Comparison of ENCODE assay signal across 7 mouse cellular contexts in genomic region chr15:9070912-9071555, GRCm38 (mm10). TPM values are rescaled to one million over a fixed set of nuclear protein-coding genes. Genes with fewer than 3 reads are reported as not detected.
DNase-seq lines count a peak whose midpoint lies in the region; ATAC-seq lines count a peak whose summit lies in the region.

TSS of gene Nadk2 (plus strand) at chr15:9071260.

- no peaks in the 10 kb centered on the region for H3K9me3 ChIP-seq in embryonic facial prominence, embryonic 12.5 days
- no peaks in the 10 kb centered on the region for H3K9me3 ChIP-seq in limb, embryonic 11.5 days (ENCODE audit: control insufficient read depth, low read length)
- no peaks in the 10 kb centered on the region for H3K9me3 ChIP-seq in midbrain, embryonic 14.5 days (ENCODE audit: control insufficient read depth, low read length)

- ATAC-seq in embryonic facial prominence, embryonic 12.5 days (ENCODE audit: insufficient number of reproducible peaks, insufficient read depth, low FRiP score, low TSS enrichment): peak; percentile 99
- peak; percentile 100 for ATAC-seq in limb, embryonic 11.5 days (ENCODE audit: insufficient number of reproducible peaks, low FRiP score, low TSS enrichment, low read depth)
- ATAC-seq in midbrain, embryonic 14.5 days (ENCODE audit: low FRiP score, low TSS enrichment): peak; percentile 99

- H3K4me3 ChIP-seq in embryonic facial prominence, embryonic 12.5 days: peak within 1 kb of the TSS; percentile 90
- peak within 1 kb of the TSS; percentile 90 for H3K4me3 ChIP-seq in limb, embryonic 11.5 days (ENCODE audit: low read depth, low read length)
- H3K4me3 ChIP-seq in midbrain, embryonic 14.5 days (replicated peaks; ENCODE audit: low read depth, low read length): peak within 1 kb of the TSS; percentile 92

- H3K4me1 ChIP-seq in embryonic facial prominence, embryonic 12.5 days: peaks cover 32% of the 10 kb centered on the region
- H3K4me1 ChIP-seq in limb, embryonic 11.5 days (ENCODE audit: control insufficient read depth, insufficient read depth, low read length): no peaks in the 10 kb centered on the region; the same call in 1 of the 2 replicates
- peaks cover 20% of the 10 kb centered on the region for H3K4me1 ChIP-seq in midbrain, embryonic 14.5 days (ENCODE audit: control insufficient read depth, insufficient read depth, low read length)

- WGBS in embryonic facial prominence, embryonic 12.5 days: 1% methylated on average over 48 of the region's 54 CpGs
- under 1% methylated on average over 32 of the region's 54 CpGs for WGBS in limb, embryonic 11.5 days
- under 1% methylated on average over 53 of the region's 54 CpGs for WGBS in midbrain, embryonic 14.5 days

- no peaks in the 10 kb centered on the region for H3K36me3 ChIP-seq in embryonic facial prominence, embryonic 12.5 days
- H3K36me3 ChIP-seq in limb, embryonic 11.5 days (ENCODE audit: control insufficient read depth, insufficient read depth, low read length): no peaks in the 10 kb centered on the region
- no peaks in the 10 kb centered on the region for H3K36me3 ChIP-seq in midbrain, embryonic 14.5 days (ENCODE audit: control insufficient read depth, insufficient read depth, low read length)

- DNase-seq in adrenal gland, postnatal 25 days: peak; percentile 100
- DNase-seq in heart, adult 11 months: peak; percentile 100
- DNase-seq in kidney, adult 18-20 months: peak; percentile 99
- DNase-seq in limb, embryonic 11.5 days (ENCODE audit: low spot score): peak; percentile 98
- peak; percentile 99 for DNase-seq in midbrain, embryonic 14.5 days
- DNase-seq in spleen, adult 18-20 months: peak; percentile 94 to 95

- H3K4me2 ChIP-seq in embryonic facial prominence, embryonic 12.5 days (replicated peaks): peak within 1 kb of the TSS; percentile 83
- H3K4me2 ChIP-seq in limb, embryonic 11.5 days (ENCODE audit: low read depth, severe bottlenecking): peak within 1 kb of the TSS; percentile 81
- H3K4me2 ChIP-seq in midbrain, embryonic 14.5 days (ENCODE audit: low read length): peak within 1 kb of the TSS; percentile 76

- H3K27me3 ChIP-seq in embryonic facial prominence, embryonic 12.5 days: no peaks in the 10 kb centered on the region
- no peaks in the 10 kb centered on the region for H3K27me3 ChIP-seq in limb, embryonic 11.5 days (ENCODE audit: control insufficient read depth, insufficient read depth, low read length)
- H3K27me3 ChIP-seq in midbrain, embryonic 14.5 days (ENCODE audit: control insufficient read depth, insufficient read depth, low read length): no peaks in the 10 kb centered on the region

- peak within 1 kb of the TSS; percentile 95 for H3K9ac ChIP-seq in embryonic facial prominence, embryonic 12.5 days
- H3K9ac ChIP-seq in limb, embryonic 11.5 days (ENCODE audit: low read length): peak within 1 kb of the TSS; percentile 87
- peak within 1 kb of the TSS; percentile 89 for H3K9ac ChIP-seq in midbrain, embryonic 14.5 days (replicated peaks; ENCODE audit: low read length)

- peak within 1 kb of the TSS; percentile 94 for H3K27ac ChIP-seq in embryonic facial prominence, embryonic 12.5 days
- peak within 1 kb of the TSS; percentile 85 for H3K27ac ChIP-seq in limb, embryonic 11.5 days (replicated peaks; ENCODE audit: low read depth, low read length)
- H3K27ac ChIP-seq in midbrain, embryonic 14.5 days (replicated peaks; ENCODE audit: low read depth, low read length): peak within 1 kb of the TSS; percentile 90

RNA-seq across cellular contexts. Expression of gene Nadk2, which starts in this region (rescaled TPM):
- 73.3 and 79.6 TPM in 2 replicates for total RNA-seq in adrenal gland, postnatal 25 days (2021)
- 36.5 and 41.4 TPM in 2 replicates for polyA plus RNA-seq in embryonic facial prominence, embryonic 12.5 days (2016; fragmentation: Nextera tagmentation; extraction: Ambion mirVana)
- 34.5 and 37.2 TPM in 2 replicates for polyA plus RNA-seq in limb, embryonic 11.5 days (2014; fragmentation: Nextera tagmentation; extraction: Ambion mirVana)
- polyA plus RNA-seq in midbrain, embryonic 14.5 days (2014; fragmentation: Nextera tagmentation; extraction: Ambion mirVana): 30.0 and 36.0 TPM in 2 replicates

Comparison
In these comparisons a context has a peak if more than half of its experiments do, and no peak if none do; other contexts are left out.
1. Peak in every context shown above with its lines: DNase-seq, ATAC-seq, H3K4me3 ChIP-seq and H3K27ac ChIP-seq.